Mouse (Mus musculus) small intestine, adult 2 months (tissue): ENCODE results near the gene Slc34a3.

Source experiments
- CTCF ChIP-seq: fragments of 200-500 bp; IDR thresholded peaks from 2 replicates; pipeline ENCODE4 v1.5.1; 2012; ENCODE audit warnings: low read depth, mild to moderate bottlenecking, control low read depth, inconsistent platforms, low read length, moderate library complexity, mixed read lengths; ENCODE audit not compliant: insufficient replicate concordance, insufficient read length; ENCODE audit errors: extremely low read depth
- POLR2A ChIP-seq: fragments of 200-500 bp; IDR thresholded peaks from 2 replicates; pipeline ENCODE4 v1.6.1; 2012; ENCODE audit warnings: low read depth, mild to moderate bottlenecking, control low read depth, inconsistent platforms, low read length, moderate library complexity

- TF ChIP-seq CTCF: no peak
- peak; percentile 53; the same call in 1 of the 2 replicates for TF ChIP-seq POLR2A
Measured at GRCm38 (mm10) chr2:25265897-25266656, 31.9 kb upstream of the Slc34a3 start.
